Mouse (Mus musculus): Measurements from ENCODE around the gene Sp2. TPM values are rescaled to one million over a fixed set of nuclear protein-coding genes. Genes with fewer than 3 reads are reported as not detected.
A peak's percentile ranks its signal among the peaks of the same experiment; 100 is the strongest.

The Sp2 gene
- polyA plus RNA-seq, 1 experiment from 2014 or later: 15.7 TPM

DNA sequence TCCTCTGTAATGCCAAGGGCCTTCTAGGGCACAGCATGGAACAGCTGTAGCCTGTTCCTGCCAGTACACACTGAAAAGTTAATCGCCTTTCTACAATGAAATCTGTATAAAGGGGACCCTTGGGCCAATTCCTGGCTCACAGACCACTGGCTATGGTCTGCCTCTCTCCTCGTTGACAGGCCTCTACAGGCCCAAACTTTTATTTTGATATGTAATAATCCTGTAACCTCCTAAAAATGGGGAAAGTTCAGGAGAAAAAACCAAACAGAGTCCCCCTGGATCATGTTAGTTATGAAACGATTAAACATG is 6.4 kb downstream of the Sp2 start:
- no peaks in the 10 kb centered on the region for H3K9me3 ChIP-seq (replicated peaks; ENCODE audit: control insufficient read depth, low read length)
- H3K36me3 ChIP-seq (ENCODE audit: control insufficient read depth, insufficient read depth): no peaks in the 10 kb centered on the region
- peak overlapping the region; percentile 68 for H3K4me3 ChIP-seq (ENCODE audit: low read length)
- WGBS: 37% methylated on average over 3 of the region's 3 CpGs
- H3K9ac ChIP-seq (ENCODE audit: low read length): peak overlapping the region; percentile 87
- ATAC-seq (replicated peaks; ENCODE audit: extremely low read depth, insufficient read depth, low FRiP score): no peak
- no peaks in the 10 kb centered on the region; the same call in 1 of the 2 replicates for H3K27me3 ChIP-seq (ENCODE audit: control insufficient read depth, insufficient read depth, low read length)
- peak overlapping the region; percentile 87 for H3K4me2 ChIP-seq (ENCODE audit: low read depth, low read length)
- H3K4me1 ChIP-seq (ENCODE audit: control insufficient read depth, insufficient read depth, low read length): peaks cover 40% of the 10 kb centered on the region
- H3K27ac ChIP-seq (ENCODE audit: low read length): peak overlapping the region; percentile 95

DNA sequence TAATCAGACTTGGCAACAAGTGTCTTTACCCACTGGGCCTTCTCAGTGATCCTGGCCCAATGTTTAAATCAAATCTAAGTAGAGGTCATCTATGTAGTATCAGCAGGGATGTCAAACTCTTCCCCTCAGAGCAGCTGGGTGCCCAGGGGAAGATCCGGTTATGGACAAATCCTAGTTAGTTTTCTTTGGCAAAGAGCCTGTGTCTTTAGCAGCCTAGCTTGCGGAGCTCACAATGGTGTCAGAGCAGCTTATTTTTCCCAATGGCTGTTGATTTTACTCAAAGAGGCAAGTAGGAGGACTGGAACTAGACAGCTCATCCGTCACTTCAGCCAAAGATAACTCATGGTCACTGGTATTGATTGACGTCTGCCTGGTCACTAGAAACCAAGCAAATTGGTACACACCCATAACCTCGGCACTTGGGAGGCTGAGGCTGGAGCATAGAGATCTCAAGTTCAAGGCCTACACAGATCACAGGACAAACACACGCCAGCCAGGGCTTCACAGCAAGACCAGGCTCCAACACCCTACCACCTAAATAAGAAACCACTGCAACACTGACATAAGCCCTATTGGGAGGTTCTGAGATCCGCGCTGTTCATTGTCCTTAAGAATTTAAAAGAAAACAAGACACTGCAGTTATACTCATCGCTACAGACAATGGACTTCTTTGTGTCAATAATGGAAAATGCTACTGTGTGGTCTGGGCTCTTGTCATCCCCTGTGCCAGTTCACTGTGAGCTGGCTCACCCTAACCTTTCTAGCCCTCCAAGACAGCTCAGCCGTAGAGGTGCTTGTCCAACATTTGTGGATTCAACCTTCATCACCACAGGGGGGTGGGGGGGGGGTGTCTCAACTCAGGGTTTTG is 7.0 kb downstream of the Sp2 start:
- ATAC-seq (replicated peaks; ENCODE audit: extremely low read depth, insufficient read depth, low FRiP score): no peak
- H3K9me3 ChIP-seq (replicated peaks; ENCODE audit: control insufficient read depth, low read length): no peaks in the 10 kb centered on the region
- H3K27me3 ChIP-seq (ENCODE audit: control insufficient read depth, insufficient read depth, low read length): no peaks in the 10 kb centered on the region
- peak overlapping the region; percentile 95 for H3K27ac ChIP-seq (ENCODE audit: low read length)
- H3K4me1 ChIP-seq (ENCODE audit: control insufficient read depth, insufficient read depth, low read length): peaks cover 44% of the 10 kb centered on the region
- WGBS: 66% methylated on average over 10 of the region's 10 CpGs
- H3K36me3 ChIP-seq (ENCODE audit: control insufficient read depth, insufficient read depth): no peaks in the 10 kb centered on the region
- H3K9ac ChIP-seq (ENCODE audit: low read length): peak overlapping the region; percentile 87
- peak overlapping the region; percentile 68; the same call in 1 of the 2 replicates for H3K4me3 ChIP-seq (ENCODE audit: low read length)
- peak overlapping the region; percentile 87 for H3K4me2 ChIP-seq (ENCODE audit: low read depth, low read length)

DNA sequence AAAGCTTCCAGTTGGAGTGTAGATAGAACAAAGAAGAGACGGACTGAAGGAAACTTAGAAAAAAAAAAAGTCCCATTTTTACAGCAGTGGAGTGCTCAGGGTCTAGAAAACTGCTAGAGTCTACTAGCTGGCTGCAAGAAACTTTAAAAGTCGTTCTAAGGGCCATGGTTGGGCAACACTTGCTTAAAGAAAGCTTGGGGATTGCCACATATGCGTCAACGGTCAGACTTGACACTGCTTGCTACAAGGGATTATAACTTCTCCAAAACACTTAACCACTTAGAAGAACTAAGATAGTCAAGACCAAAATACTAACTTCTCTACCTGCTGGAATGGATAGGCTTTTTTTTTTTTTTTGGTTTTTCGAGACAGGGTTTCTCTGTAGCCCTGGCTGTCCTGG is 7.9 kb downstream of the Sp2 start:
- H3K9ac ChIP-seq (ENCODE audit: low read length): no peak overlapping the region
- 70% methylated on average over 5 of the region's 5 CpGs for WGBS
- no peaks in the 10 kb centered on the region for H3K27me3 ChIP-seq (ENCODE audit: control insufficient read depth, insufficient read depth, low read length)
- H3K27ac ChIP-seq (ENCODE audit: low read length): no peak overlapping the region
- H3K4me2 ChIP-seq (ENCODE audit: low read depth, low read length): no peak overlapping the region
- H3K9me3 ChIP-seq (replicated peaks; ENCODE audit: control insufficient read depth, low read length): no peaks in the 10 kb centered on the region
- ATAC-seq (replicated peaks; ENCODE audit: extremely low read depth, insufficient read depth, low FRiP score): no peak
- no peaks in the 10 kb centered on the region for H3K36me3 ChIP-seq (ENCODE audit: control insufficient read depth, insufficient read depth)
- H3K4me1 ChIP-seq (ENCODE audit: control insufficient read depth, insufficient read depth, low read length): peaks cover 54% of the 10 kb centered on the region
- no peak overlapping the region for H3K4me3 ChIP-seq (ENCODE audit: low read length)

DNA sequence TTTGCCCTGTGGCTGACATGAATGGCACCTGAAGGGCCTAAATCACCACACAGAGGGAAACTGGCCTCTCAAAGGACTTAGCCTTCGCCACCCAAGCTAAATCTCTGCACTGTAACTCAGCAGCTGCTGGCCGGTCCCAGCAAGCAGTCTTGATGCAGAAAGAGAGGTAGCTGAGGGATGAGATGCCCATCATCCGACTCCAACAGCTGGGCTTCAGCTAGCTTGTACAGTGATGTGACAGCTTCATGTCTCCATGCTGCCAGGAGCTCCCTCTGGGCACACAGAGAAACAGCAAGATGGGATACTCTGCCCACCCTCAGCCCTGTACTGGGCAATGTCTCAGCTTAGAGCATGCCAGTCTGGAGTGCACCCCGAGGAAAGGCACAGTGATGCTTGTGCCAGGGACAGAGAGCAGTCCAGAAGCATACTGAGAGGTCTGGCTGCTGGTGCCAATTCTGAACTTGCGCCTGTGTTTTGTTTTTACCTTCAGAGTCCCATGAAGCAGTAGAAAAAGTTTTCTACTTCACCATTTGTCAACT is 9.3 kb downstream of the Sp2 start:
- H3K4me1 ChIP-seq (ENCODE audit: control insufficient read depth, insufficient read depth, low read length): peaks cover 65% of the 10 kb centered on the region
- peak overlapping the region; percentile 43 for H3K27ac ChIP-seq (ENCODE audit: low read length)

DNA sequence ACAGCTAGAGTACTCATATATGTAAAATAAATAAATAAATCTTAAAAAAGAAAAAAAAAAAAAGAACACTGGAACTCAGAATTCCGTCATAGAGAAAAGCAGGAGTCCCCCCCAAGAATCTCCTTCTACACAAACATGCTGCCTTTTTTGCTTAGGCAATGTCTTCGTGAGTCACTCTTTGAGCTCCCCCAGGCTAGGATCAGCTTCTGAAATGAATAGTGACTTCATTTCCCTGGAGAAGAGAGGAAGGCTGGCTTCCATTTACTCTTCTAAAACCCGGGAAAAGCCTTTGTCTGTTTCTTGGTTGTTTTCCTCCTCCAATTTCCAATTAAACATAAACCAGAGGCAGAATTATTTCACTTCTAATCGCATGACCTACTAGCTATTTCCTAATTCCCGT is 9.9 kb downstream of the Sp2 start:
- Histone ChIP-seq H3K9me3 (replicated peaks; ENCODE audit: control insufficient read depth, low read length) (no peaks in the 10 kb centered on the region), H3K27ac (ENCODE audit: low read length) (peak overlapping the region; percentile 32; the same call in 1 of the 2 replicates), H3K9ac (ENCODE audit: low read length) (no peak overlapping the region), H3K4me3 (ENCODE audit: low read length) (no peak overlapping the region), H3K4me2 (ENCODE audit: low read depth, low read length) (no peak overlapping the region), H3K36me3 (ENCODE audit: control insufficient read depth, insufficient read depth) (no peaks in the 10 kb centered on the region), H3K27me3 (ENCODE audit: control insufficient read depth, insufficient read depth, low read length) (no peaks in the 10 kb centered on the region), H3K4me1 (ENCODE audit: control insufficient read depth, insufficient read depth, low read length) (peaks cover 67% of the 10 kb centered on the region)
- 76% methylated on average over 5 of the region's 5 CpGs for WGBS
- ATAC-seq (replicated peaks; ENCODE audit: extremely low read depth, insufficient read depth, low FRiP score): no peak

More for the DNA sequence above, 9.3 kb downstream of the Sp2 start:
- no peaks in the 10 kb centered on the region for H3K36me3 ChIP-seq (ENCODE audit: control insufficient read depth, insufficient read depth)
- H3K4me2 ChIP-seq (ENCODE audit: low read depth, low read length): no peak overlapping the region
- H3K27me3 ChIP-seq (ENCODE audit: control insufficient read depth, insufficient read depth, low read length): no peaks in the 10 kb centered on the region
- WGBS: 79% methylated on average over 5 of the region's 5 CpGs
- no peak overlapping the region for H3K9ac ChIP-seq (ENCODE audit: low read length)
- ATAC-seq (replicated peaks; ENCODE audit: extremely low read depth, insufficient read depth, low FRiP score): no peak
- H3K4me3 ChIP-seq (ENCODE audit: low read length): no peak overlapping the region
- H3K9me3 ChIP-seq (replicated peaks; ENCODE audit: control insufficient read depth, low read length): no peaks in the 10 kb centered on the region

DNA sequence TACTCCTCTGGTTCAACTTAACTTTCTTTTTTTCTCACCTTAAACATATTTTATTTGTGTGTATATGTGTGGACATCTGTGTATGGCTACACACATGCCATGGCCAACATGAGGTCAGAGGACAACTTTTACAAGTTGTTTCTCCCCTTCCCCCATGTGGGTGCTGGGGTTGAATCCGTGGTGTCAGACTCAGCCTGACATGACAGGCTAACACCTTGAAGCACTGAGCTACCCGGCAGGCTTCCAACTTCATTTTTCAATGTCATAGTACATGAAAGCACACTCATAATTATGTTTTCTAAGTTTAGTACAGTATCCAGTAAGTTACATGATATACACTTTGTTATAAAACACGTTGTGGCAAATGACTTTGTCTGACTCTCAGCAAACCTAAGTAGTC is 12.4 kb downstream of the Sp2 start:
- Histone ChIP-seq H3K4me2 (ENCODE audit: low read depth, low read length) (peak overlapping the region; percentile 71; the same call in 1 of the 2 replicates), H3K9me3 (replicated peaks; ENCODE audit: control insufficient read depth, low read length) (no peaks in the 10 kb centered on the region), H3K4me3 (ENCODE audit: low read length) (no peak overlapping the region), H3K4me1 (ENCODE audit: control insufficient read depth, insufficient read depth, low read length) (peaks cover 68% of the 10 kb centered on the region), H3K27ac (ENCODE audit: low read length) (peak overlapping the region; percentile 100), H3K27me3 (ENCODE audit: control insufficient read depth, insufficient read depth, low read length) (no peaks in the 10 kb centered on the region), H3K36me3 (ENCODE audit: control insufficient read depth, insufficient read depth) (no peaks in the 10 kb centered on the region), H3K9ac (ENCODE audit: low read length) (peak overlapping the region; percentile 67)
- no peak for ATAC-seq (replicated peaks; ENCODE audit: extremely low read depth, insufficient read depth, low FRiP score)
- WGBS: 27% methylated on average over 3 of the region's 3 CpGs

DNA sequence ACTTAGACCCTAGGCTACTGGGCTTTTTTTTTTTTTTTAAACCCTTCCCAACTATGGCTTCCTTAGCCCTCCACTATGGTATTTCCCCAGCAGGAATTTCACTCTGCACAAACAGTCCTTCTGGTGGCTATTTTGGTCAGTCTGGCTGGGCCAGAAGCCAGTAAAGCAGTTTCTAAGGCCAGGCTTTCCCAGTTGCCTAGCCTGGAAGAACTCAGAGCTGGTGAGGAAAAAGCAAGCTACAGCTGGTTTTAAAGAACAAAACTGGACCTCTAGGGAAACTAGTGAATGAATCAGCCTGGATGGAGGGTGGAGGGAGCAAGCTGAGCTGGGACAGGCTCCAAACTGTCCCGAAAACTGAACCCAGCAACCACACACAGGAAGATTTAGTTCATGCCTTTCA is 13.0 kb downstream of the Sp2 start:
- Histone ChIP-seq H3K4me1 (ENCODE audit: control insufficient read depth, insufficient read depth, low read length) (peaks cover 66% of the 10 kb centered on the region), H3K4me3 (ENCODE audit: low read length) (peak overlapping the region; percentile 33; the same call in 1 of the 2 replicates), H3K27me3 (ENCODE audit: control insufficient read depth, insufficient read depth, low read length) (no peaks in the 10 kb centered on the region), H3K9me3 (replicated peaks; ENCODE audit: control insufficient read depth, low read length) (no peaks in the 10 kb centered on the region), H3K4me2 (ENCODE audit: low read depth, low read length) (peak overlapping the region; percentile 71), H3K27ac (ENCODE audit: low read length) (peak overlapping the region; percentile 100), H3K36me3 (ENCODE audit: control insufficient read depth, insufficient read depth) (no peaks in the 10 kb centered on the region), H3K9ac (ENCODE audit: low read length) (peak overlapping the region; percentile 73)
- 16% methylated on average over 1 of the region's 1 CpGs for WGBS
- ATAC-seq (replicated peaks; ENCODE audit: extremely low read depth, insufficient read depth, low FRiP score): peak; percentile 74

DNA sequence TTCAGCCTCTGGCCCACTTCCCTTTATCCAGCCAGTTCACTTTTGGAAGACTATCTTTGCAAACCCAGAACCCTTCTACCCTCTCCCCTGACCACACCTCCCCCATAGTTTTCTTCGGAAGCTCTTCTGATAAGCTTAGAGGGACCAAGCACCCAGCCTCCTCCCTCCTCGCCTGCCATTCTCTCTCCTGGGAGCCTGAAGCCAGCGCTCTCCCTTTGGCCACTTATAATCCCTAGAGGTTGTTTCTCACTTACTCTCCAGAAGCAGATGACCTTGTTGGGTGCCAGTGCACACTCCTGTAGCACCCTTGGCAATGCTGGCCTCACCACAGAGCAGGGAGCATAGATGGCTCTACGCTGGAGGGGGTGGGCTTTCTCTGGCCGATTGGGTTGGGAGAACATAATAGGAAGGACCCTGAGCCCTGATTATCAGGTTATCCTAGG is 13.5 kb downstream of the Sp2 start:
- Histone ChIP-seq H3K4me3 (ENCODE audit: low read length) (peak overlapping the region; percentile 33), H3K27ac (ENCODE audit: low read length) (peak overlapping the region; percentile 100), H3K27me3 (ENCODE audit: control insufficient read depth, insufficient read depth, low read length) (no peaks in the 10 kb centered on the region), H3K9ac (ENCODE audit: low read length) (peak overlapping the region; percentile 73), H3K4me1 (ENCODE audit: control insufficient read depth, insufficient read depth, low read length) (peaks cover 65% of the 10 kb centered on the region), H3K9me3 (replicated peaks; ENCODE audit: control insufficient read depth, low read length) (no peaks in the 10 kb centered on the region), H3K4me2 (ENCODE audit: low read depth, low read length) (peak overlapping the region; percentile 71), H3K36me3 (ENCODE audit: control insufficient read depth, insufficient read depth) (no peaks in the 10 kb centered on the region)
- 25% methylated on average over 5 of the region's 5 CpGs for WGBS
- ATAC-seq (replicated peaks; ENCODE audit: extremely low read depth, insufficient read depth, low FRiP score): peak; percentile 63

DNA sequence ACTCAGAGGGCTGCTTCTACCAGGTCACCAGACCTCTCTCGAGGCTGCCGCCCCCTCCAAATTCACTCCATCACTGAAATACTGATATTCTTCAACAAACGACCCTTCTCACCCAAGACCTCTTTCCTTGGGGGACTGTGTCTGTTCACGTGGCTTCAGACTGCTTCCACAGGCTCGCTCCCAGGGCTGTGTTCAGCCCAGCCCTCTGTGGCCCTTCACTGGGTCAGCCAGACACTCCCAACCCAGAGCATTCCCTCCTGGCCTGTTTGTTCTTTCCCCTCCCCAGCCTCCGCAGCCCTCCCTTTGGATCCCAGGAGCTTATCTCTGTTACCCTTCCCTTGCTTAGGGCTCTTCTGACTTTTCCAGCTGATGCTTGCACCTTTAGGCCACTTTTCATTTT is 14.3 kb downstream of the Sp2 start:
- H3K4me3 ChIP-seq (ENCODE audit: low read length): peak overlapping the region; percentile 4; the same call in 1 of the 2 replicates
- no peak for ATAC-seq (replicated peaks; ENCODE audit: extremely low read depth, insufficient read depth, low FRiP score)
- H3K27me3 ChIP-seq (ENCODE audit: control insufficient read depth, insufficient read depth, low read length): no peaks in the 10 kb centered on the region
- peaks cover 59% of the 10 kb centered on the region for H3K4me1 ChIP-seq (ENCODE audit: control insufficient read depth, insufficient read depth, low read length)
- H3K9ac ChIP-seq (ENCODE audit: low read length): peak overlapping the region; percentile 73
- H3K9me3 ChIP-seq (replicated peaks; ENCODE audit: control insufficient read depth, low read length): no peaks in the 10 kb centered on the region
- H3K4me2 ChIP-seq (ENCODE audit: low read depth, low read length): peak overlapping the region; percentile 71
- H3K27ac ChIP-seq (ENCODE audit: low read length): peak overlapping the region; percentile 100
- no peaks in the 10 kb centered on the region for H3K36me3 ChIP-seq (ENCODE audit: control insufficient read depth, insufficient read depth)
- 33% methylated on average over 6 of the region's 6 CpGs for WGBS

Measured in heart, embryonic 16.5 days (tissue).